Mouse (Mus musculus): ENCODE results near the gene Fam3c.
"Not testable (repeated sequence)": the region's sequence is repeated elsewhere in the genome, so short reads cannot be mapped to it uniquely, and the experiment has no call there.

Fam3c gene

GRCm38 (mm10) chr6:22293922-22294321, 62.1 kb downstream of the Fam3c start:
- in situ Hi-C loops (cut with MseI, MboI): loop anchor here in 1 of 2 experiments (25.0 kb wide), 1 partner anchor 182 kb away; no protein-coding TSS in a partner anchor

- in situ Hi-C loops (cut with MseI, MboI): loop anchor here in 1 of 2 experiments (25.0 kb wide), 1 partner anchor 180 kb away; no protein-coding TSS in a partner anchor
Measured at GRCm38 (mm10) chr6:22292056-22292455, 64.0 kb downstream of the Fam3c start.

- in situ Hi-C loops (cut with MseI, MboI): loop anchor here in 1 of 2 experiments (25.0 kb wide), 1 partner anchor 178 kb away; no protein-coding TSS in a partner anchor
Measured at GRCm38 (mm10) chr6:22290790-22291189, 65.3 kb downstream of the Fam3c start.

- in situ Hi-C loops (cut with MseI, MboI): loop anchor here in 1 of 2 experiments (25.0 kb wide), 1 partner anchor 177 kb away; no protein-coding TSS in a partner anchor
Measured at GRCm38 (mm10) chr6:22289461-22290021, 66.5 kb downstream of the Fam3c start.

- in situ Hi-C loops (cut with MseI, MboI): loop anchor here in 1 of 2 experiments (25.0 kb wide), 1 partner anchor 177 kb away; no protein-coding TSS in a partner anchor
Measured at GRCm38 (mm10) chr6:22288737-22289460, 67.1 kb downstream of the Fam3c start.

GRCm38 (mm10) chr6:22288004-22288736, 67.9 kb downstream of the Fam3c start, which contains the start of gene Wnt16:
Gene Wnt16 (plus strand): TSS chr6:22288227.
- in situ Hi-C loops (cut with MseI, MboI): loop anchor here in 1 of 2 experiments (25.0 kb wide), 1 partner anchor 176 kb away; no protein-coding TSS in a partner anchor

GRCm38 (mm10) chr6:22282405-22282804, 73.6 kb downstream of the Fam3c start:
- in situ Hi-C loops (cut with MseI, MboI): loop anchor here in 1 of 2 experiments (25.0 kb wide), 1 partner anchor 170 kb away; no protein-coding TSS in a partner anchor

- in situ Hi-C loops (cut with MseI, MboI): loop anchor here in 1 of 2 experiments (25.0 kb wide), 1 partner anchor 168 kb away; no protein-coding TSS in a partner anchor
Measured at GRCm38 (mm10) chr6:22280217-22280861, 75.7 kb downstream of the Fam3c start.

- in situ Hi-C loops (cut with MseI, MboI): loop anchor here in 1 of 2 experiments (25.0 kb wide), 1 partner anchor 166 kb away; no protein-coding TSS in a partner anchor
Measured at GRCm38 (mm10) chr6:22277941-22278340, 78.1 kb downstream of the Fam3c start.

- in situ Hi-C loops (cut with MseI, MboI): no loop called here
Measured at GRCm38 (mm10) chr6:22269840-22270521, 86.1 kb downstream of the Fam3c start.

GRCm38 (mm10) chr6:22268677-22269076, 87.4 kb downstream of the Fam3c start:
- in situ Hi-C loops (cut with MseI, MboI): no loop called here

GRCm38 (mm10) chr6:22267807-22268667, 88.0 kb downstream of the Fam3c start:
- in situ Hi-C loops (cut with MseI, MboI): no loop called here

- in situ Hi-C loops (cut with MseI, MboI): no loop called here
Measured at GRCm38 (mm10) chr6:22266018-22266417, 90.0 kb downstream of the Fam3c start.

GRCm38 (mm10) chr6:22264094-22264493, 91.9 kb downstream of the Fam3c start:
- in situ Hi-C loops (cut with MseI, MboI): not testable (repeated sequence)

GRCm38 (mm10) chr6:22262519-22262918, 93.5 kb downstream of the Fam3c start:
- in situ Hi-C loops (cut with MseI, MboI): no loop called here

GRCm38 (mm10) chr6:22258784-22259183, 97.3 kb downstream of the Fam3c start:
- in situ Hi-C loops (cut with MseI, MboI): no loop called here
